Mouse (Mus musculus) kidney, adult 2 months (tissue): ENCODE data around the gene Poldip3. TPM values are rescaled to one million over a fixed set of nuclear protein-coding genes. Genes with fewer than 3 reads are reported as not detected.

Source experiments
- DNase-seq: peaks from one replicate; pipeline ENCODE4 v3.0.0; 2021
- H3K27ac ChIP-seq: fragments of 200-500 bp; 2 replicates; pipeline ENCODE4 v1.5.1; 2012; ENCODE audit warnings: low read depth, low read length, control low read depth, inconsistent platforms; ENCODE audit not compliant: insufficient read depth
- H3K27me3 ChIP-seq: fragments of 200-500 bp; replicated peaks from 2 replicates; pipeline ENCODE4 v1.6.1; 2012; ENCODE audit warnings: mild to moderate bottlenecking, moderate library complexity, low read length, inconsistent platforms; ENCODE audit not compliant: control insufficient read depth, insufficient read depth
- H3K36me3 ChIP-seq: fragments of 200-500 bp; 2 replicates; pipeline ENCODE4 v1.6.1; 2012; ENCODE audit warnings: mild to moderate bottlenecking, moderate library complexity, low read length, inconsistent platforms; ENCODE audit not compliant: control insufficient read depth, insufficient read depth
- H3K4me1 ChIP-seq: fragments of 200-500 bp; 2 replicates; pipeline ENCODE4 v1.6.1; 2011; ENCODE audit warnings: low read length; ENCODE audit not compliant: control insufficient read depth, insufficient read depth
- H3K4me3 ChIP-seq: fragments of 200-500 bp; 2 replicates; pipeline ENCODE4 v1.5.1; 2011; ENCODE audit warnings: mild to moderate bottlenecking, low read depth, low read length, control low read depth; ENCODE audit not compliant: insufficient read depth
- CTCF ChIP-seq: fragments of 200-500 bp; conservative IDR thresholded peaks from 2 replicates; pipeline ENCODE4 v1.5.1; 2011; ENCODE audit warnings: low read depth, mild to moderate bottlenecking, control low read depth, low read length, moderate library complexity, mixed read lengths; ENCODE audit not compliant: insufficient read depth, insufficient read length
- POLR2A ChIP-seq: fragments of 200-500 bp; IDR thresholded peaks from one replicate; pipeline ENCODE4 v1.6.1; 2011; ENCODE audit warnings: low read depth, low read length, control low read depth
- WGBS: fragments of 180-500 bp; shearing (Covaris S2); methylation state at CpG from one replicate; pipeline ENCODE4 v1.1.7; 2018; 5-methylcytosine and 5-hydroxymethylcytosine counted together
- polyA plus RNA-seq: library from polyadenylated mRNA; depleted of rRNA; stranded (reverse); fragments of >200 nt; gene quantifications from 2 replicates; pipeline ENCODE4 v1.2.3, GENCODE M21; 2012; rRNA removed

Gene Poldip3
- polyA plus RNA-seq, 1 experiment: 47.2 TPM

DNA sequence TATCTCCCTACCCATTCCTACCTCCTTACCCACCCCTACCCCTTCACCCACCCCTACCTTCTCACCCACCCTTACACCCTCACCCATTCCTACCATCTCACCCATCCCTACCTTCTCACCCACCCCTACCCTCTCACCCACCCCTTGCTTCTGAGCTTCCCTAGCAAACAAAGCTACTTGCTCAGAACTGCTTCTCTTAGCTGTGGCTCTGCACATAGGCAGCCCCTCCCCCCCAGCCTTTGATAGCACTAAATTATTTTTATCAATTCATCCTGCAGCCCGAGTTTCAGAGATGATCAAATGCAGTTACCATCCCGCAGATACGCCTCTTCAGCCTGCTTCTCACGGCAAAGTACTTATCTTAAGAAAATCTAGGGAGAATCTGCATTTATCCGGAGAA lies 65.7 kb downstream of the Poldip3 start:
- no peaks in the 10 kb centered on the region for H3K36me3 ChIP-seq
- DNase-seq: no peak
- H3K4me1 ChIP-seq: no peaks in the 10 kb centered on the region
- no peak overlapping the region for H3K4me3 ChIP-seq
- H3K27me3 ChIP-seq: no peaks in the 10 kb centered on the region
- TF ChIP-seq CTCF (no peak), POLR2A (no peak)
- whole genome bisulfite sequencing: 74% methylated on average over 5 of the region's 5 CpGs
- H3K27ac ChIP-seq: no peak overlapping the region

Other genes with a start within 250 kb of the Poldip3 start
- gene Tcf20, start 161.5 kb downstream of the Poldip3 start, polyA plus RNA-seq: 17.8 and 18.1 TPM in 2 replicates
- gene Nfam1, start 116.1 kb downstream of the Poldip3 start, polyA plus RNA-seq: 2.2 and 2.9 TPM in 2 replicates
- 106 and 124 TPM in 2 replicates for gene Serhl, start 59.9 kb downstream of the Poldip3 start, polyA plus RNA-seq
- gene Rrp7a, start 26.6 kb downstream of the Poldip3 start, polyA plus RNA-seq: 110 and 126 TPM in 2 replicates
- 197 and 230 TPM in 2 replicates for gene Cyb5r3, start 23.2 kb upstream of the Poldip3 start, polyA plus RNA-seq
- 53.5 and 56.0 TPM in 2 replicates for gene A4galt, start 102.4 kb upstream of the Poldip3 start, polyA plus RNA-seq
- gene Arfgap3, start 200.9 kb upstream of the Poldip3 start, polyA plus RNA-seq: 21.4 and 26.5 TPM in 2 replicates